Mouse (Mus musculus) cerebellum, postnatal 14 days (tissue): ENCODE data around the gene Nr1d1.

ENCODE experiments used
- DNase-seq, 2 experiments: peaks; one replicate each; pipeline ENCODE4 v3.0.0; 2021; ENCODE audit warnings: mixed read lengths in 2 of 2

The Nr1d1 gene

DNA sequence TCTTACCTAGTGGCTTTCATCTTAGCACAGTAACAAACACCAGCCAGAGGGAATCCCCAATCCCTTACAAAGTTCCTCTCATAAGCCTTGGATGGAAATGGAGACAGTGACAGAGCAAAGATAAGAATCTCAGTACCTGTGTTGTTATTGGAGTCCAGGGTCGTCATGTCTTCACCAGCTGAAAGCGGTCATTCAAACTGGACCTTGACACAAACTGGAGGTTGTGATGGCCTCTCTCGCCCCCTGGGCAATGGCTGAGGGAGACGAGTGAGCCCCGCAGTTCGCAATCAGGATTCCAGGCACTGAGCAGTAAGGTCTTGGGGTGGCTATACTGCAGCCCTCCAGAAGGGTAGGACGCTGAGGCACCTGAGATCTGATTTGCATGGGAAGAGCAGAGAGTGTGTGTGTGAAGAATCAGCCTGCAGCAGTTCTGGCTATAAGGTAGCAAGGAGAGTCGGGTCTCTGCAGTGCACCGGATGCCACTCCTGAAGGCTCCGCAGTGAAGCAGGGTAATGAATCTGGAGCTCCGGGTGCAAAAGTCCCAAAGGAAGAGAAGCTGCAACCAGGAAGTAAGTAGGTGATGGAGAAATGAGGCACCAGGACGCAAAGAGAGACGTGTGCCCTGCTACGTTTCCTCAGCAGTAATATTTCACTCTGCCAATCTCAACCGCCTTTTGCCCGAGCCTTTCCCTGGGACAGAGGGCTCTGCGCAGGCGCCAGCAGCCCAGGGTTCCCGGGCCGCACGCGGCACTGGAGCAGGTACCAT lies at the start of gene Nr1d1:
Gene Nr1d1 (minus strand): TSS at position 752 of the 766 bp plus-strand sequence.
- no peak for DNase-seq

DNA sequence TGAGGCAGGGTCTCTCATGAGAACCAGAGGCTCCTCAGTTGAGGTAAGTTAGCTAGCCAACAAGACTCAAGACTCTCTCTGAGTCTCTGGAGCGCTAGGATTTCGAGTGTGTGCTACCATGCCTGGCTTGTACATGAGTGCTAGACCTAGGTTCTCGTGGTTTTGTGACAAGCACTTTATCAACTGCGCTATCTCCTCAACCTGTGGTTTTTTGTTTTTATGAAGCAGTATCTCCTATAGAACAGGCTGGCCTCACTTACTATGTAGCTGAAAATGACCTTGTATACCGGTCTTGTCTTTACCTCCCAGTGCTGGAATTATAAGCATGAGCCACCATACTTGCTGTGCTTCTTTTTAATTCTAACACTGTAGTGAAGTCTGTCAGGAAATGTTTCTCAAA lies 45.8 kb upstream of the Nr1d1 start:
- no peak for DNase-seq

- no peak for DNase-seq
Observed at GRCm38 (mm10) chr11:98816706-98817239, 41.6 kb upstream of the Nr1d1 start.

GRCm38 (mm10) chr11:98810686-98811085 lies 35.6 kb upstream of the Nr1d1 start:
- no peak for DNase-seq

- DNase-seq, result peak; percentile 99
Observed at GRCm38 (mm10) chr11:98809457-98810290, 34.5 kb upstream of the Nr1d1 start.

GRCm38 (mm10) chr11:98808417-98808816 lies 33.3 kb upstream of the Nr1d1 start:
- DNase-seq, result no peak

DNA sequence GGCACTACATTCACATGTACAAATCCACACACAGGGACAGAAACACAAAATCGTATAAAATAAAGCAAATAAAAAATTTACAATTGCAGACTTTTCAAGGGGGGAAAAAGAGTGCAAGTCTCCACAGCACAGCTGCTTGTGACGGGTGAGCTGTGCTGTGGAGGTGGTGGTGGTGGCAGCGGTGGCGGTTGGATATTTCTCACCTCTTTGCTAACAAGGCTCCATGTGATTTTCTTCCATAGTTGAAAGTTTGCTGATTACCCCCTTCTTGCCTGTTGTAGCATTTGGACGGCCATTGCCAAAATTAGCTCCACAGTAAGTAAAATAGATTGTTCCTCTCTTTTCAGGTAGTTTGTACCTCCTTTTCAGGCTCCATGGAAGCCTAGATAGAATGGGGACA lies 29.5 kb upstream of the Nr1d1 start, which contains the start of gene Casc3:
Gene Casc3 (plus strand): TSS at position 301 of the 400 bp plus-strand sequence.
- DNase-seq, result no peak

- no peak for DNase-seq
Observed at GRCm38 (mm10) chr11:98797909-98798308, 22.8 kb upstream of the Nr1d1 start.

DNA sequence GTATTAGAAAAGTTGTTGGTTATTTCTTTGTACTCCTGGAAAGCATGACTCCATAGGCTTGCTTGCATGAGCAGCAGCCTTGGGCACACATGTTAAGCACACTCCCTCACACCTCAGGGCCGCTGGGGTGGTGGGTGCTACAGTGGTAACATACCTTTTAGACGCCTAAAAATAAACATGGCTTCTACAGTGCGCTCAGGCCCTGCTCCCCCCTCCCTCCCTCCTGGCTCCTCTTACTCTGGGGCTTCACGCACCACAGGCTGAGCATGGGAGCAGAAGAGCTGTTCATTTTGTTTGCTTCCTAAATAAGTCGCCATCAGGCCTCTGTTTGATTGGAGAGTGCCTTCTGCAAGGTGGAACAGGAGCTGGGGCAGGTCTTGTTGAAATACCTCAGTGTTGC lies 22.2 kb upstream of the Nr1d1 start:
- DNase-seq, result peak in 1 of 2 experiments; percentile 54

DNA sequence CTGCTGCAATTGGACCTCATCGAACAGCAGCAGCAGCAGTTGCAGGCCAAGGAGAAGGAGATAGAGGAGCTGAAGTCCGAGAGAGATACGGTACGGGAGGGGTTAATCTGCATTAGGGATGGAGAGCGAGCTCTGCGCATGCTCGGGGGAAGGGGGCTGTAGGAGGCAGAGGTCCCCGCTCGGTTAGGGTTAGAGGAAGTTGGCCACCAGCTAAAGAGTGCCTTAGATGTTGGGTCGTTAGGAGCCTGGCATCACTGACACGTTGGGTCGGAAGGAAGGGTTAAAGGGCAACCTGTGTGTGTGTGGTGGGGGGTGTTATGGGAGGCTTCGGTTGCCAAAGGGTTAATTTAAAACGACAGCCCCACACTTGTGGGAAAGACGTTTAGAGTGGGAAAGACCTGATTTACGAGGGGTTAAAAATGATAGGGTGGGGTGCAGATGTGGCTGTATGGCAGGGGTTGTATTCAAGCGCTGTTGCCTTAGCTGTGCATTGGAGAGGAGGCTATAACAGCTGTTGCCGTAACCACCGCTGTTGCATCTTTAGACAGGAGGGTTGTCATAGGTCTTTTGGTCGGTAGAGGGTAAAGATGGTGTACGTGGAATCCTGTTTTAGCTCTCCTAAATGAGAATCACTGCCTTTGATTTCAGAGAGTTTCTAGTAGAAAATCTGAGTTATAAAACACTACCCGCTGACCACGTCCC lies 21.5 kb upstream of the Nr1d1 start:
- DNase-seq, result peak; percentile 88 to 89

GRCm38 (mm10) chr11:98795714-98796514 lies 20.8 kb upstream of the Nr1d1 start:
- DNase-seq, result peak; percentile 65 to 75

- DNase-seq, result peak; percentile 92 to 94
Observed at GRCm38 (mm10) chr11:98795015-98795713, 20.0 kb upstream of the Nr1d1 start, which contains the start of gene Msl1. Msl1 (plus strand) TSS chr11:98795516.

GRCm38 (mm10) chr11:98794469-98795014 lies 19.4 kb upstream of the Nr1d1 start:
- DNase-seq, result peak; percentile 83

- DNase-seq, result no peak
Observed at GRCm38 (mm10) chr11:98792081-98792480, 16.9 kb upstream of the Nr1d1 start.

GRCm38 (mm10) chr11:98791448-98791847 lies 16.3 kb upstream of the Nr1d1 start:
- no peak for DNase-seq

DNA sequence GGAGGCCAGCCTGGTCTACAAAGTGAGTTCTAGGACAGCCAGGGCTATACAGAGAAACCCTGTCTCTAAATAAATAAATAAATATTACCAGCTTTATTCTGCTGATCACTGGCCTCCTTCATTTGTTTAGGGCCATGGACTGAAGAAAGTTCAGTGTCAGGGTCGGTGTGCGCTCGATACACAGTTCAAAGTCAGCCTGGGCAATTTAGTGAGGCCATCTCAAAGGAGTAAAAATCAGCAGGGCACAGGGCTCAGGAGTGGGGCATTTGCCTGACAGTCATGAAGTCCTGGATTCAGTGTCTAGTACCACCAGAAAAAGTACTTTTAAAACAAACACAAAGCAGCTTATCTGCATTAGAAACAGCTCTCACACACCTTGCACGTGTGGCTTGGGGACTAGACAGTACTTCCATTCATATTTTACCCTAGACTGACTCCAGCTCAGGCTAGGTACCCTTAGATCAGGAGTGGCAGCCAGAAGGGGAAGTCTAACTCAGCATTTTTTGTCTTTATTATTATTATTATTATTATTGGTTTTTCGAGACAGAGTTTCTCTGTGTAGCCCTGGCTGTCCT lies 15.6 kb upstream of the Nr1d1 start:
- no peak for DNase-seq

DNA sequence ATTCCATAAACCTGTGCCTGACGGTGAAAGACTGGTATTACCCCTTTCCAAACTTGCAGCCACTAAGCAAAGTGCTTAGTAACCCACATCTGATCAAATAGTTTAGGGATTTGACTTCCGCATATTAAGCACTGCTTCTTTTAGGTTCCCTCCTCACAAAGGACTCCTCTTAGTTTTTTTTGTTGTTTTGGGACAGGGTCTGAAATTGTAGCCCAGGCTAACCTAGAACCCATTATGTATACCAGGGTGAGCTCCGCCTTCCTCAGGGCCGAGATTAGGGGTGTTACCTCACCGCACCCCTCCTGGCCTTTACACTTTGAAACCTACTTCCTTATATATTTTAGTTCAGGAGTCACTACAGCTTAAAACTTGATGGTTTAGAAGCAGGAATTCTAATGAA lies 14.7 kb upstream of the Nr1d1 start:
- DNase-seq, result no peak

GRCm38 (mm10) chr11:98789219-98789807 lies 14.2 kb upstream of the Nr1d1 start:
- DNase-seq, result peak in 1 of 2 experiments; percentile 48

DNA sequence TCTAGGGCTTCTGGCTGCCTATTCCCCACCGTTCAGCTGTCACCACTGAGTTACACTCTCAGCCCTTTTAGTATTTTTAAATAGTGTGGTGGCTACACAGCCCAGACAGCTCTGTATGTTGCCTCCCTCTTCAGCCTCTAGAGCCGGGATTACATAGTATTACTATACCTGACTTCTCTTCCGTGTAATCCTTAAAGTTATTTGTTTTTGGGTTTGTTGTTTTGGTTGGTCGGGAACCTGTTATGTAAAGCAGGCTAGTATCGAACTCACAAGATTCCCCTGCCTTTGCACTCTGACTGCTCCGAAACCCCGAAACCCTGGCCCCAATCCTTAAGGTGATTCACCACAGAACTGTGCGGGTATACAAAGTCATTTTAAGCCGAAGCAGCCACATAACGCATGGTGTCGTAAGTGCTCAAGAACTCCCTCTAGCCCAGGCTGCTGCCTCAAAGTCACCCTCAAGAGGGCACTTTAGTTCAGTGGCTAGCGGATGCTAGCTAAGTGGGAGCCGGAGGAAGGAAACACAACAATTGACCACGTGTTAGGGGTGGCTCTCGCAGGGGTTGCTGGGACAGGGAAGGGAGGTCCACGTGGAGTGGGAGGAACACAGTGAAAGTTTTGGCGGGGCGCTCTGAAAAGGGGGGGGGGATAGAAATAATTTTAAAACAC lies 13.6 kb upstream of the Nr1d1 start:
- peak; percentile 88 to 89 for DNase-seq

GRCm38 (mm10) chr11:98788139-98788538 lies 13.0 kb upstream of the Nr1d1 start:
- no peak for DNase-seq
